Mouse (Mus musculus) lung, embryonic 14.5 days (tissue): ENCODE measurements at regions not wholly inside any gene's neighbourhood (a gene's known extent, or its start where the extent isn't known, plus 50 kb on each side); places are given as distances from the start of the nearest gene placed in this dataset.

Experiments used
- ATAC-seq: fragments of 200-750 bp; cut with Nextera tagmentation; 2 replicates; pipeline ENCODE4 v1.8.0; 2017; ENCODE audit warnings: mild to moderate bottlenecking, moderate TSS enrichment, moderate library complexity; ENCODE audit not compliant: insufficient read depth
- DNase-seq: peaks from one replicate; pipeline ENCODE4 v3.0.0-alpha.2; 2015
- H3K27ac ChIP-seq: fragments of 300-500 bp; sonication (generic); 2 replicates; pipeline ENCODE4 v1.5.1; 2014; ENCODE audit warnings: low read depth, mild to moderate bottlenecking, moderate library complexity
- H3K27me3 ChIP-seq: fragments of 300-500 bp; sonication (generic); 2 replicates; pipeline ENCODE4 v1.6.1; 2014; ENCODE audit warnings: low read length, control low read depth; ENCODE audit not compliant: insufficient read depth
- H3K36me3 ChIP-seq: fragments of 300-500 bp; sonication (generic); 2 replicates; pipeline ENCODE4 v1.6.1; 2014; ENCODE audit warnings: control low read depth; ENCODE audit not compliant: insufficient read depth
- H3K4me1 ChIP-seq: fragments of 300-500 bp; sonication (generic); 2 replicates; pipeline ENCODE4 v1.6.1; 2014; ENCODE audit warnings: antibody characterized with exemption, control low read depth; ENCODE audit not compliant: insufficient read depth
- H3K4me2 ChIP-seq: fragments of 300-500 bp; sonication (generic); 2 replicates; pipeline ENCODE4 v1.6.1; 2014; ENCODE audit warnings: mild to moderate bottlenecking
- H3K4me3 ChIP-seq: fragments of 300-500 bp; sonication (generic); 2 replicates; pipeline ENCODE4 v1.5.1; 2014; ENCODE audit warnings: low read depth, low read length
- H3K9ac ChIP-seq: fragments of 300-500 bp; sonication (generic); 2 replicates; pipeline ENCODE4 v1.6.1; 2014
- H3K9me3 ChIP-seq: fragments of 300-500 bp; sonication (generic); 2 replicates; pipeline ENCODE4 v1.6.1; 2016; ENCODE audit warnings: low read depth, low read length, control low read depth
- CTCF ChIP-seq: IDR thresholded peaks from 2 replicates; pipeline ENCODE4 v1.5.1; 2016; ENCODE audit warnings: antibody characterized with exemption, low read depth
- WGBS: fragments of 180-500 bp; shearing (Covaris S2); extraction: QIAGEN DNeasy Blood & Tissue Kit; methylation state at CpG from one replicate; pipeline ENCODE4 v1.1.7; 2014; 5-methylcytosine and 5-hydroxymethylcytosine counted together

DNA sequence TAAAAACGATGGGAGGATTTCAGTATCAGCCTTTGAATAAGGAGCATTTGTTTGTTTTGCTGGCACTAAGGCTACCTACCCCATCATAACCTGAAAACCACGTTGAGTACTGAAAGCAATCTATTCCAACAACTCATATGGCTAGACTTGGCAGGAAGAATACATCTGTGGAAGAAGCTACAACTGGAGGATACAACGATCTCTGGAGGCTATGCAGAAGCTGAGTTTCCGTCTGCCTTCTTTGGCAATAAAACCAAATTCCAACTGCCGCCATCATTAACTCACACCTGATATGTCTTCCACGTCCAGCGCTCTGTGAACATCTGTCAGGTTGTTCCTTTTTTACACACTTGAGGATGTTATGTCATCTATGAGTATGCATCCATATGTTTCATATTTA is 206.7 kb upstream of the Prkcq start:
- DNase-seq (peak; percentile 23), ATAC-seq (no peak)
- Histone ChIP-seq H3K27me3 (no peaks in the 10 kb centered on the region), H3K4me1 (no peaks in the 10 kb centered on the region), H3K9ac (no peak overlapping the region), H3K27ac (no peak overlapping the region), H3K4me2 (no peak overlapping the region), H3K9me3 (no peaks in the 10 kb centered on the region), H3K36me3 (no peaks in the 10 kb centered on the region), H3K4me3 (no peak overlapping the region)
- no peak for TF ChIP-seq CTCF
- 53% methylated on average over 7 of the region's 7 CpGs for WGBS

DNA sequence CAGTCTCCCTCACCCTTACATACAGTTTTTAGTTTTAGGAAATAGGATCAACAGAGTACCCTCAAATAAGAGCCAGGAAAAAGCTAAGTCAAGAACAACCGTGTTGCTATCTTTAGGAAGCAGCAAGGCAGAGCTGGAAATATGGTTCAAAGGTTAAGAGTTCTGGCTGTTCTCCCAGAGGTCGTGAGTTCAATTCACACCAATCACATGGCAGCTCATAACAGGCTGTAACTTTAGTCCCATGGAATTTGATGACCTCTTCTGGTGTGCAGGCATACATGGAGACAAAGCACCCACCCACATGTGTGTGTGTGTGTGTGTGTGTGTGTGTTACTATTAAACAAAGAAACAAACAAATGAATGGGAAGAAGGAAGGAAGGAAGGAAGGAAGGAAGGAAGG is 205.0 kb upstream of the Prkcq start:
- Histone ChIP-seq H3K4me2 (no peak overlapping the region), H3K36me3 (no peaks in the 10 kb centered on the region), H3K4me3 (no peak overlapping the region), H3K9me3 (no peaks in the 10 kb centered on the region), H3K9ac (no peak overlapping the region), H3K27ac (no peak overlapping the region), H3K4me1 (no peaks in the 10 kb centered on the region), H3K27me3 (no peaks in the 10 kb centered on the region)
- ATAC-seq (no peak), DNase-seq (peak; percentile 38)
- no peak for TF ChIP-seq CTCF
- 30% methylated on average over 2 of the region's 2 CpGs for WGBS

DNA sequence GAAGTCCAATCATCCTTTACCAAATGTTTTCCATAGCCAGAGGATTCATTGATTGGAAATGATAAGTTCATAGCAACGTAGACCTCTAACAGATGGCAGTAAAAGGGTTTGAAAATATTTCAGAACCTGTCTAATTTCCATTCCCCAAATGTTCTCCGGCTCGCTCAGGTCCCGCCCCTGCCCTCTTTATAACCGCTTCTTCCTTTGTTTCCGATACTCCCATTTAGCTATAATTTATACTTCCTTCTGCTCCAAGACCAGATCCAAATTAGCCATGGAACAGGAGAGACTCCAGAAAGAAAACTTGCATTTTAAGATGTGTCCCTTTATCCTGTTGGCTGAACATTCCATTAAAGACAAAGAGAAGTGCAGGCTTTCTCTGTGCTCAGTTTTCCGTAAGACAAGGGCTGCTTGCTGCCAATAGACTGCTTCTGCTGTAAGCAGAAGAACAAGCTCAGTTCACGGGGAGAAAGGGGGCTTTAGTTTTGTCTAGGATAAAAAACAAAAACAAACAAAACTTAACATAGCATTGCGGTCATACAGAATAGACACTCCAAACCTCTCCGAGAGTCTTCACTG is 202.7 kb upstream of the Prkcq start:
- WGBS = 77% methylated on average over 10 of the region's 10 CpGs
- no peak overlapping the region for H3K4me2 ChIP-seq
- DNase-seq (no peak), ATAC-seq (no peak)
- no peak overlapping the region for H3K9ac ChIP-seq
- H3K4me3 ChIP-seq = no peak overlapping the region
- no peaks in the 10 kb centered on the region for H3K4me1 ChIP-seq
- H3K27me3 ChIP-seq = no peaks in the 10 kb centered on the region
- H3K9me3 ChIP-seq = no peaks in the 10 kb centered on the region
- no peak overlapping the region for H3K27ac ChIP-seq
- no peak for TF ChIP-seq CTCF
- no peaks in the 10 kb centered on the region for H3K36me3 ChIP-seq

DNA sequence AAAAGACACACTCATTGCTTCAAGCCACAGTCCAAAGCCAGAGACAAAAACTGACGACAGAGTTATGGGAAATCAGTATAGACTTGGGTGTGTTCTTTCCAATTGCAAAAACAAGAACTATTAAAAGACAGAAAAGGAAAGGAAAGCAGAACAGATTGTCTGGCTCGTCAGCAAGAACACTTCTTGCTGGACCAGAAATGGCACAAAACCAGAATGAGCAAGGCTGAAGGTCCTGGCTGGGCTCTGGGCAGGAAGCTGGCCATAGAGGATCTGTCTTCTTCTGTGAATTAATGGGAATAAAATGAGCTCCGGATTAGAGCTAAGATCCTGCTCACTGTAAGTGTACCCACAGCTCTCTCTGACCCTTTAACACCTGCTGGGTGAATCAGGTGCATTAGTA is 199.9 kb upstream of the Prkcq start:
- Histone ChIP-seq H3K9me3 (no peaks in the 10 kb centered on the region), H3K4me2 (no peak overlapping the region), H3K4me1 (no peaks in the 10 kb centered on the region), H3K36me3 (no peaks in the 10 kb centered on the region), H3K4me3 (no peak overlapping the region), H3K27me3 (no peaks in the 10 kb centered on the region), H3K9ac (no peak overlapping the region), H3K27ac (no peak overlapping the region)
- no peak for TF ChIP-seq CTCF
- DNase-seq = no peak
- ATAC-seq = no peak
- 56% methylated on average over 3 of the region's 3 CpGs for WGBS

DNA sequence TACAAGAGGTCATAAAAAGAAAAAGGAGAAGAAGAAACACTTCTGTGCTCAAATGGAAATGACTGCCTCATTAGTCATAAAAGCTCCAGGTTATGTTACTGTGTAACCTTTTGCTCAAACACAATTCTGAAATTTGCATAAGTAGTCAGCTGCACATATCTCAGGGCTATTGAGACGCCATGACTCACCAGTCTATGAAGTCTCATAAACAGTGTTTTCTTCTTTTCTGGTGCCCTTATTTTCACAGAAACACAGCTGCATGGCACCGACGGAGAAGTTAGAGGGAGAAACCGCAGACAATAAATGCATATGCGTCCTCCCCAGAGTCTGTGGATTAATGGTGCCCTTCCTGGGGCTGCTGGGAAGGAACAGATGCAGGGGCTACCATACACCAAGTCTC is 193.1 kb upstream of the Prkcq start:
- Histone ChIP-seq H3K27ac (no peak overlapping the region), H3K9ac (no peak overlapping the region), H3K4me1 (no peaks in the 10 kb centered on the region), H3K27me3 (no peaks in the 10 kb centered on the region), H3K9me3 (no peaks in the 10 kb centered on the region), H3K36me3 (no peaks in the 10 kb centered on the region), H3K4me2 (no peak overlapping the region), H3K4me3 (no peak overlapping the region)
- WGBS = 76% methylated on average over 5 of the region's 5 CpGs
- DNase-seq (no peak), ATAC-seq (no peak)
- no peak for TF ChIP-seq CTCF

DNA sequence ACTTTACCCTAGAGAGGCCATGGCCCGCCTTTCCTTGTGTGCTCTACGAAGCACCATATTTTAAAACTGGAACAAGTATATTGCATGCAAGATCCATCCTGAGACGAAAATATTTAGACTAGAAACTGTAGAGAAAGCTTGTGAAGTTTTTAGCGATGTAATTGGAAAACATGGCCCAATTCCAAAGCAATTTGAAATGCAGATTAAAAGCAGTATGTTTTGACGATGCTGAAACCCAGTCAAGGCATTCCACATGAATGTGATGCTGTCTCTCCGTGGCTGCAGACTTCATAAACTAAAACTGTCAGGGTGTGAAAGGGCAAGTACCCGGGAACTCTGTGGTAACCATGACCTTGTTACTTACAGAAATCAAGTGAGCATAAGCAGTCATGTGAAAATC is 185.8 kb upstream of the Prkcq start:
- ATAC-seq (no peak), DNase-seq (peak; percentile 29)
- H3K27me3 ChIP-seq = no peaks in the 10 kb centered on the region
- H3K4me3 ChIP-seq = no peak overlapping the region
- H3K9me3 ChIP-seq = no peaks in the 10 kb centered on the region
- H3K4me1 ChIP-seq = no peaks in the 10 kb centered on the region
- WGBS = 58% methylated on average over 7 of the region's 7 CpGs
- no peak overlapping the region for H3K9ac ChIP-seq
- no peak overlapping the region for H3K27ac ChIP-seq
- H3K36me3 ChIP-seq = no peaks in the 10 kb centered on the region
- H3K4me2 ChIP-seq = no peak overlapping the region
- no peak for TF ChIP-seq CTCF

DNA sequence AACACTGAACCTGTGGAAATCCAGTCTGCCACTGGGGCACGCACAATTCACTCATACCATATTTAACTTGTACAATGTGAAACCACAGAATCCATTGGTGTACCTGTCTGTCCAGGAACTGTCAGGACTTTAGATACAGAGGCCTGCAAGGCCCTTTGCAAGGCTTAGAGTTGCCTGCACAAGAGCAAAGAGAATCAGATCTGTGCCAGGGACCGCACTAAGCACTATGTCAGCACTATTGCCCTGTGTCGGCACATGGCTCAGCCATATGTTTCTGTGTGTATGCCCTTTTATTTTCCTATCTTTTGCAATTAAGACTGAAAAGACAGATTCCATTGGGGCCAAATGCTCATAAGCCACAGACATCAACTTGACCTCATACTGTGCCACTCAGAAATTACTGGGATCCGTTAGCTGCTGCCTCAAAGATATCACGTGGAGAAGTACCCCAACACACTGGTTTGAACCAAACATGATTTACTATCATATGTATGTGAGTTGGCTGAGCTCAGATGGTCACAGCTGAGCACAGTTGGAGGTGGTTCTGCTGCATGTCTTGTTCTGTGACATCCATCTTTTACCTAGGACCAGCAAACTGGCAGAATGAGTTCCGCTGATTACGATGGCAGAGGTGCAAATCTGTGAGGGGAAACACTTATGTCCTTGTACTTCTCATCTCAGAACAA is 181.7 kb upstream of the Prkcq start:
- no peak for DNase-seq
- ATAC-seq = no peak
- 86% methylated on average over 7 of the region's 7 CpGs for WGBS
- TF ChIP-seq CTCF = no peak
- Histone ChIP-seq H3K36me3 (no peaks in the 10 kb centered on the region), H3K27me3 (no peaks in the 10 kb centered on the region), H3K4me3 (no peak overlapping the region), H3K9me3 (no peaks in the 10 kb centered on the region), H3K4me2 (no peak overlapping the region), H3K27ac (no peak overlapping the region), H3K9ac (no peak overlapping the region), H3K4me1 (no peaks in the 10 kb centered on the region)
